Mouse (Mus musculus) ES-E14 (cell line): ENCODE measurements at regions not wholly inside any gene's neighbourhood (a gene's known extent, or its start where the extent isn't known, plus 50 kb on each side); places are given as distances from the start of the nearest gene placed in this dataset.

Experiments
- CHD2 ChIP-seq: IDR thresholded peaks from 2 replicates; pipeline ENCODE4 v1.6.1; 2014; ENCODE audit warnings: mild to moderate bottlenecking, low read depth, low read length, inconsistent platforms
- HCFC1 ChIP-seq: IDR thresholded peaks from 2 replicates; pipeline ENCODE4 v1.6.1; 2012; ENCODE audit warnings: low read length, inconsistent platforms, borderline replicate concordance; ENCODE audit not compliant: insufficient read depth
- MAFK ChIP-seq: IDR thresholded peaks from 2 replicates; pipeline ENCODE4 v1.6.1; 2014; ENCODE audit warnings: mild to moderate bottlenecking, low read depth, low read length, inconsistent platforms; ENCODE audit not compliant: insufficient read depth
- ZC3H11A ChIP-seq: IDR thresholded peaks from 2 replicates; pipeline ENCODE4 v1.6.1; 2012; ENCODE audit warnings: low read depth, mild to moderate bottlenecking, inconsistent platforms, low read length, borderline replicate concordance
- ZNF384 ChIP-seq: IDR thresholded peaks from 2 replicates; pipeline ENCODE4 v1.6.1; 2012; ENCODE audit warnings: low read depth, low read length, inconsistent platforms

DNA sequence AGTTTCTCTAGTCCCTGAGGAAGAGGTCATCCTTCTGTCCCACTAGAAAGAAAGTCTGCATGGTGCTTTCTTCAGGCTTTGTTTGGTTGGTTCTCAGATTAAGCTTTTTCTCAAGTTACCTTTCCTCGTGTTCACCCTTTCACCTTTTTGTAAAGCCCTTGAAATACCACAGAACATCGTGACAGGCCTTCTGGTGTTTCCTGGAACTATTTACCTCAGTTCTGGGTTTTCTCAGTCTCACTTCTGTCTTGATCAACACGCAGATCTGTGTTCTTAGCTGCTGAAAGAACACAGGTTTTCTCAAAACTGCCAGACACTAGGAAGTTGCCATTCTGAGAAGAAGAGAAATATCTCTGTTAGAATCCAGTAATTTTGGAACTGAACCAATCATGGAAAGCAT is 255.8 kb downstream of the Nfkbiz start:
- TF ChIP-seq MAFK (no peak), CHD2 (no peak), HCFC1 (no peak), ZC3H11A (no peak), ZNF384 (no peak)
